Mouse (Mus musculus) forebrain, postnatal 0 days (tissue): ENCODE data around the gene Ush2a. TPM values are rescaled to one million over a fixed set of nuclear protein-coding genes. Genes with fewer than 3 reads are reported as not detected.

Experiments
- ATAC-seq: fragments of 200-750 bp; cut with Nextera tagmentation; 2 replicates; pipeline ENCODE4 v1.8.0; 2017; ENCODE audit warnings: mild to moderate bottlenecking, moderate library complexity
- DNase-seq: peaks from one replicate; pipeline ENCODE4 v3.0.0-alpha.2; 2015
- H3K27ac ChIP-seq: fragments of 300-500 bp; sonication (generic); 2 replicates; pipeline ENCODE4 v1.5.1; 2014; ENCODE audit warnings: low read depth, mild to moderate bottlenecking, antibody characterized with exemption, low read length, moderate library complexity, mixed read lengths
- H3K27me3 ChIP-seq: fragments of 300-500 bp; sonication (generic); 2 replicates; pipeline ENCODE4 v1.6.1; 2014; ENCODE audit warnings: mild to moderate bottlenecking, low read length, mixed read lengths; ENCODE audit not compliant: insufficient read depth
- H3K36me3 ChIP-seq: fragments of 300-500 bp; sonication (generic); 2 replicates; pipeline ENCODE4 v1.6.1; 2014; ENCODE audit warnings: mild to moderate bottlenecking, moderate library complexity; ENCODE audit not compliant: insufficient read depth
- H3K4me1 ChIP-seq: fragments of 300-500 bp; sonication (generic); 2 replicates; pipeline ENCODE4 v1.6.1; 2014; ENCODE audit warnings: antibody characterized with exemption; ENCODE audit not compliant: insufficient read depth
- H3K4me2 ChIP-seq: fragments of 300-500 bp; sonication (generic); 2 replicates; pipeline ENCODE4 v1.6.1; 2014; ENCODE audit warnings: low read depth, mild to moderate bottlenecking, moderate library complexity
- H3K4me3 ChIP-seq: fragments of 300-500 bp; sonication (generic); 2 replicates; pipeline ENCODE4 v1.5.1; 2014; ENCODE audit warnings: low read depth, low read length, mixed read lengths
- H3K9ac ChIP-seq: fragments of 300-500 bp; sonication (generic); 2 replicates; pipeline ENCODE4 v1.6.1; 2014; ENCODE audit warnings: mild to moderate bottlenecking
- H3K9me3 ChIP-seq: fragments of 300-500 bp; sonication (generic); 2 replicates; pipeline ENCODE4 v1.6.1; 2016; ENCODE audit warnings: low read length
- CTCF ChIP-seq: sonication (generic); IDR thresholded peaks from 2 replicates; pipeline ENCODE4 v1.5.1; 2016; ENCODE audit warnings: antibody characterized with exemption, control low read depth, low read depth
- WGBS: fragments of 180-500 bp; shearing (Covaris S2); extraction: QIAGEN DNeasy Blood & Tissue Kit; methylation state at CpG from one replicate; pipeline ENCODE4 v1.1.7; 2014; 5-methylcytosine and 5-hydroxymethylcytosine counted together
- polyA plus RNA-seq: library from polyadenylated mRNA; unstranded; fragments of >200 nt; fragmentation: Nextera tagmentation; extraction: Ambion mirVana; gene quantifications from 2 replicates; pipeline ENCODE4 v1.2.1, GENCODE M21; 2015
- total RNA-seq: library from RNA; depleted of rRNA; stranded (reverse); fragments of >200 nt; gene quantifications from 2 replicates; pipeline ENCODE4 v1.2.3, GENCODE M21; 2014

The Ush2a gene
- total and polyA plus RNA-seq, 2 experiments from 2014 or later = 0.10 TPM

GRCm38 (mm10) chr1:188772516-188773229 is 510.9 kb downstream of the Ush2a start:
- Histone ChIP-seq H3K9me3 (no peaks in the 10 kb centered on the region), H3K27me3 (no peaks in the 10 kb centered on the region; the same call in 1 of the 2 replicates), H3K4me3 (no peak overlapping the region), H3K36me3 (no peaks in the 10 kb centered on the region), H3K27ac (no peak overlapping the region), H3K4me2 (no peak overlapping the region), H3K9ac (no peak overlapping the region), H3K4me1 (no peaks in the 10 kb centered on the region)
- 66% methylated on average over 7 of the region's 7 CpGs for WGBS
- no peak for TF ChIP-seq CTCF
- DNase-seq = peak; percentile 47
- no peak for ATAC-seq

- no peaks in the 10 kb centered on the region for H3K9me3 ChIP-seq
- no peak overlapping the region for H3K4me2 ChIP-seq
- WGBS = 85% methylated on average over 7 of the region's 7 CpGs
- no peak overlapping the region for H3K4me3 ChIP-seq
- H3K9ac ChIP-seq = no peak overlapping the region
- no peak for DNase-seq
- H3K27ac ChIP-seq = no peak overlapping the region
- H3K27me3 ChIP-seq = no peaks in the 10 kb centered on the region; the same call in 1 of the 2 replicates
- H3K4me1 ChIP-seq = no peaks in the 10 kb centered on the region
- ATAC-seq = no peak
- no peaks in the 10 kb centered on the region for H3K36me3 ChIP-seq
- TF ChIP-seq CTCF = no peak
Observed at GRCm38 (mm10) chr1:188773631-188774030, 511.8 kb downstream of the Ush2a start.

- H3K27ac ChIP-seq = no peak overlapping the region
- no peaks in the 10 kb centered on the region for H3K9me3 ChIP-seq
- ATAC-seq (0 out of 2 replicates have a peak, but pooled peaks have one; percentile 23), DNase-seq (peak; percentile 61)
- WGBS = 46% methylated on average over 8 of the region's 8 CpGs
- no peak overlapping the region for H3K4me2 ChIP-seq
- no peaks in the 10 kb centered on the region for H3K4me1 ChIP-seq
- TF ChIP-seq CTCF = no peak
- H3K27me3 ChIP-seq = no peaks in the 10 kb centered on the region
- H3K36me3 ChIP-seq = no peaks in the 10 kb centered on the region
- H3K4me3 ChIP-seq = no peak overlapping the region
- no peak overlapping the region for H3K9ac ChIP-seq
Observed at GRCm38 (mm10) chr1:188777556-188778161, 515.8 kb downstream of the Ush2a start.

GRCm38 (mm10) chr1:188785056-188785455 is 523.2 kb downstream of the Ush2a start:
- WGBS = 81% methylated on average over 10 of the region's 10 CpGs
- no peak for TF ChIP-seq CTCF
- H3K4me2 ChIP-seq = no peak overlapping the region
- no peak overlapping the region for H3K27ac ChIP-seq
- no peaks in the 10 kb centered on the region for H3K27me3 ChIP-seq
- no peak overlapping the region for H3K4me3 ChIP-seq
- H3K9me3 ChIP-seq = no peaks in the 10 kb centered on the region
- ATAC-seq (no peak), DNase-seq (no peak)
- H3K4me1 ChIP-seq = no peaks in the 10 kb centered on the region
- no peak overlapping the region for H3K9ac ChIP-seq
- H3K36me3 ChIP-seq = no peaks in the 10 kb centered on the region

- DNase-seq (no peak), ATAC-seq (no peak)
- no peak overlapping the region for H3K9ac ChIP-seq
- H3K4me3 ChIP-seq = no peak overlapping the region
- H3K4me2 ChIP-seq = no peak overlapping the region
- 35% methylated on average over 2 of the region's 2 CpGs for WGBS
- no peak overlapping the region for H3K27ac ChIP-seq
- H3K4me1 ChIP-seq = no peaks in the 10 kb centered on the region
- no peaks in the 10 kb centered on the region for H3K9me3 ChIP-seq
- H3K27me3 ChIP-seq = no peaks in the 10 kb centered on the region
- no peaks in the 10 kb centered on the region for H3K36me3 ChIP-seq
- 0 out of 2 replicates have a peak, but pooled peaks have one; percentile 26 for TF ChIP-seq CTCF
Observed at GRCm38 (mm10) chr1:188805069-188805468, 543.2 kb downstream of the Ush2a start.

- Histone ChIP-seq H3K4me2 (no peak overlapping the region), H3K4me3 (no peak overlapping the region), H3K9ac (no peak overlapping the region), H3K9me3 (no peaks in the 10 kb centered on the region), H3K27ac (no peak overlapping the region), H3K27me3 (no peaks in the 10 kb centered on the region), H3K4me1 (no peaks in the 10 kb centered on the region), H3K36me3 (no peaks in the 10 kb centered on the region)
- DNase-seq (no peak), ATAC-seq (no peak)
- WGBS = 45% methylated on average over 4 of the region's 4 CpGs
- no peak for TF ChIP-seq CTCF
Observed at GRCm38 (mm10) chr1:188805852-188806251, 544.0 kb downstream of the Ush2a start.

- DNase-seq = no peak
- H3K9me3 ChIP-seq = no peaks in the 10 kb centered on the region
- no peak overlapping the region for H3K4me3 ChIP-seq
- no peaks in the 10 kb centered on the region for H3K36me3 ChIP-seq
- ATAC-seq = no peak
- H3K27me3 ChIP-seq = no peaks in the 10 kb centered on the region
- no peak for TF ChIP-seq CTCF
- no peak overlapping the region for H3K9ac ChIP-seq
- H3K27ac ChIP-seq = no peak overlapping the region
- H3K4me1 ChIP-seq = no peaks in the 10 kb centered on the region
- H3K4me2 ChIP-seq = no peak overlapping the region
- WGBS = 84% methylated on average over 9 of the region's 9 CpGs
Observed at GRCm38 (mm10) chr1:188810631-188811030, 548.8 kb downstream of the Ush2a start.
